Mouse (Mus musculus) stomach, postnatal 0 days (tissue): Measurements from ENCODE around the gene Deaf1.

ENCODE experiments used
- CTCF ChIP-seq: IDR thresholded peaks from 2 replicates; pipeline ENCODE4 v1.5.1; 2016; ENCODE audit warnings: antibody characterized with exemption, low read depth, mild to moderate bottlenecking, moderate library complexity
- EP300 ChIP-seq: optimal IDR thresholded peaks from 2 replicates; pipeline ENCODE3; 2016; ENCODE audit warnings: antibody characterized with exemption

GRCm38 (mm10) chr7:141282756-141283155 is 44.7 kb downstream of the Deaf1 start:
- TF ChIP-seq CTCF (no peak), EP300 (no peak)
